Mouse (Mus musculus) A20 (cell line): ENCODE data around the gene Stk32b.
A peak's percentile ranks its signal among the peaks of the same experiment; 100 is the strongest.

Experiments used
- DNase-seq: peaks from one replicate; pipeline ENCODE4 v3.0.0-alpha.2; 2011; ENCODE audit warnings: low read depth, low spot score

Stk32b gene

GRCm38 (mm10) chr5:37664962-37665361 is 52.0 kb downstream of the Stk32b start:
- DNase-seq, result no peak

- DNase-seq, result no peak
Measured at GRCm38 (mm10) chr5:37659177-37659576, 57.8 kb downstream of the Stk32b start.

- no peak for DNase-seq
Measured at GRCm38 (mm10) chr5:37657741-37658140, 59.2 kb downstream of the Stk32b start.

GRCm38 (mm10) chr5:37655208-37655607 is 61.8 kb downstream of the Stk32b start:
- no peak for DNase-seq

GRCm38 (mm10) chr5:37650681-37651211 is 66.2 kb downstream of the Stk32b start:
- DNase-seq, result no peak

- no peak for DNase-seq
Measured at GRCm38 (mm10) chr5:37650089-37650601, 66.8 kb downstream of the Stk32b start.

GRCm38 (mm10) chr5:37644082-37644481 is 72.9 kb downstream of the Stk32b start:
- no peak for DNase-seq

- DNase-seq, result no peak
Measured at GRCm38 (mm10) chr5:37642486-37642885, 74.5 kb downstream of the Stk32b start.

GRCm38 (mm10) chr5:37634791-37635190 is 82.2 kb downstream of the Stk32b start:
- no peak for DNase-seq

- DNase-seq, result no peak
Measured at GRCm38 (mm10) chr5:37627437-37628163, 89.4 kb downstream of the Stk32b start.

- DNase-seq, result no peak
Measured at GRCm38 (mm10) chr5:37611874-37612273, 105.1 kb downstream of the Stk32b start.

GRCm38 (mm10) chr5:37599566-37599965 is 117.4 kb downstream of the Stk32b start:
- no peak for DNase-seq

GRCm38 (mm10) chr5:37598271-37598670 is 118.7 kb downstream of the Stk32b start:
- DNase-seq, result no peak

GRCm38 (mm10) chr5:37592411-37592810 is 124.6 kb downstream of the Stk32b start:
- no peak for DNase-seq

- no peak for DNase-seq
Measured at GRCm38 (mm10) chr5:37587861-37588260, 129.1 kb downstream of the Stk32b start.

- no peak for DNase-seq
Measured at GRCm38 (mm10) chr5:37586071-37586470, 130.9 kb downstream of the Stk32b start.

GRCm38 (mm10) chr5:37575427-37575826 is 141.5 kb downstream of the Stk32b start:
- no peak for DNase-seq

- peak; percentile 85 for DNase-seq
Measured at GRCm38 (mm10) chr5:37557274-37557815, 159.6 kb downstream of the Stk32b start.

- no peak for DNase-seq
Measured at GRCm38 (mm10) chr5:37554231-37554630, 162.7 kb downstream of the Stk32b start.

- no peak for DNase-seq
Measured at GRCm38 (mm10) chr5:37551649-37552048, 165.3 kb downstream of the Stk32b start.

GRCm38 (mm10) chr5:37535726-37536293 is 181.2 kb downstream of the Stk32b start:
- DNase-seq, result no peak

GRCm38 (mm10) chr5:37535227-37535626 is 181.7 kb downstream of the Stk32b start:
- no peak for DNase-seq

- no peak for DNase-seq
Measured at GRCm38 (mm10) chr5:37525363-37525762, 191.6 kb downstream of the Stk32b start.
